Mouse (Mus musculus): ENCODE measurements around the gene Nfatc2.

GRCm38 (mm10) chr2:168503735-168504134, 97.7 kb downstream of the Nfatc2 start:
- TF ChIP-seq CTCF (IDR thresholded peaks at IDR 0.05; ENCODE audit: low read depth, low read length) (no peak), POLR2A (IDR thresholded peaks at IDR 0.05; ENCODE audit: borderline replicate concordance, low read depth, low read length) (no peak)
